Mouse (Mus musculus) heart, postnatal 0 days (tissue): ENCODE data around the gene Zfp87. TPM values are rescaled to one million over a fixed set of nuclear protein-coding genes. Genes with fewer than 3 reads are reported as not detected.

ENCODE experiments used
- ATAC-seq: fragments of 200-750 bp; cut with Nextera tagmentation; 2 replicates; pipeline ENCODE4 v1.8.0; 2017; ENCODE audit warnings: low read depth, moderate number of reproducible peaks, moderate library complexity; ENCODE audit not compliant: insufficient read depth
- DNase-seq: peaks from one replicate; pipeline ENCODE4 v3.0.0-alpha.2; 2016; ENCODE audit warnings: low spot score
- H3K27ac ChIP-seq: fragments of 300-500 bp; sonication (generic); 2 replicates; pipeline ENCODE4 v1.5.1; 2014; ENCODE audit warnings: low read depth, mild to moderate bottlenecking
- H3K27me3 ChIP-seq: fragments of 300-500 bp; sonication (generic); 2 replicates; pipeline ENCODE4 v1.6.1; 2014; ENCODE audit warnings: low read length, mixed read lengths; ENCODE audit not compliant: control insufficient read depth, insufficient read depth
- H3K36me3 ChIP-seq: fragments of 300-500 bp; sonication (generic); replicated peaks from 2 replicates; pipeline ENCODE4 v1.6.1; 2014; ENCODE audit warnings: low read length, mixed read lengths; ENCODE audit not compliant: control insufficient read depth, insufficient read depth
- H3K4me1 ChIP-seq: fragments of 300-500 bp; sonication (generic); 2 replicates; pipeline ENCODE4 v1.6.1; 2014; ENCODE audit warnings: antibody characterized with exemption; ENCODE audit not compliant: control insufficient read depth, insufficient read depth
- H3K4me2 ChIP-seq: fragments of 300-500 bp; sonication (generic); 2 replicates; pipeline ENCODE4 v1.6.1; 2014; ENCODE audit warnings: low read depth, mild to moderate bottlenecking, low read length, moderate library complexity
- H3K4me3 ChIP-seq: fragments of 300-500 bp; sonication (generic); 2 replicates; pipeline ENCODE4 v1.5.1; 2014; ENCODE audit warnings: low read depth, low read length
- H3K9ac ChIP-seq: fragments of 300-500 bp; sonication (generic); replicated peaks from 2 replicates; pipeline ENCODE4 v1.6.1; 2014; ENCODE audit warnings: low read depth, low read length, mixed read lengths
- H3K9me3 ChIP-seq: fragments of 300-500 bp; sonication (generic); replicated peaks from 2 replicates; pipeline ENCODE4 v1.6.1; 2016; ENCODE audit warnings: low read length; ENCODE audit not compliant: control insufficient read depth
- CTCF ChIP-seq: IDR thresholded peaks from 2 replicates; pipeline ENCODE4 v1.5.1; 2016; ENCODE audit warnings: antibody characterized with exemption, control low read depth, low read depth
- EP300 ChIP-seq: IDR thresholded peaks from 2 replicates; pipeline ENCODE4 v1.6.1; 2016; ENCODE audit warnings: antibody characterized with exemption, low read depth
- WGBS: fragments of 180-500 bp; shearing (Covaris S2); extraction: QIAGEN DNeasy Blood & Tissue Kit; methylation state at CpG from one replicate; pipeline ENCODE4 v1.1.7; 2014; 5-methylcytosine and 5-hydroxymethylcytosine counted together
- polyA plus RNA-seq: library from polyadenylated mRNA; unstranded; fragments of >200 nt; fragmentation: Nextera tagmentation; extraction: Ambion mirVana; gene quantifications from 2 replicates; pipeline ENCODE4 v1.2.1, GENCODE M21; 2015
- total RNA-seq: library from RNA; depleted of rRNA; stranded (reverse); fragments of >200 nt; gene quantifications from 2 replicates; pipeline ENCODE4 v1.2.3, GENCODE M21; 2014; ENCODE audit warnings: low replicate concordance; rRNA removed

Zfp87 gene
- total and polyA plus RNA-seq, 2 experiments from 2014 or later = 7.9 to 25.2 TPM

GRCm38 (mm10) chr13:67483625-67484423 lies 42.2 kb downstream of the Zfp87 start, which contains the start of gene Zfp874b:
Gene Zfp874b, minus strand, starts transcription at chr13:67484258.
- TF ChIP-seq CTCF (no peak), EP300 (no peak)
- Histone ChIP-seq H3K27me3 (no peaks in the 10 kb centered on the region), H3K9me3 (no peaks in the 10 kb centered on the region), H3K36me3 (peaks cover 10% of the 10 kb centered on the region), H3K9ac (peak within 1 kb of the TSS; percentile 59), H3K27ac (peak within 1 kb of the TSS; percentile 79), H3K4me1 (peaks cover 5% of the 10 kb centered on the region; the same call in 1 of the 2 replicates), H3K4me3 (peak within 1 kb of the TSS; percentile 79), H3K4me2 (peak within 1 kb of the TSS; percentile 69)
- WGBS = 2% methylated on average over 20 of the region's 20 CpGs
- ATAC-seq (peak; percentile 92), DNase-seq (peak; percentile 88)

- 53% methylated on average over 4 of the region's 4 CpGs for WGBS
- Histone ChIP-seq H3K27ac (no peak overlapping the region), H3K4me1 (peaks cover 5% of the 10 kb centered on the region; the same call in 1 of the 2 replicates), H3K36me3 (peaks cover 14% of the 10 kb centered on the region), H3K9ac (no peak overlapping the region), H3K4me2 (no peak overlapping the region), H3K9me3 (no peaks in the 10 kb centered on the region), H3K4me3 (no peak overlapping the region), H3K27me3 (no peaks in the 10 kb centered on the region)
- ATAC-seq = no peak
- no peak for DNase-seq
- TF ChIP-seq CTCF (no peak), EP300 (no peak)
Measured at GRCm38 (mm10) chr13:67481528-67481927, 44.4 kb downstream of the Zfp87 start.

GRCm38 (mm10) chr13:67469274-67469673 lies 56.7 kb downstream of the Zfp87 start:
- no peak overlapping the region for H3K9ac ChIP-seq
- no peak for DNase-seq
- no peak overlapping the region for H3K27ac ChIP-seq
- peaks cover 31% of the 10 kb centered on the region for H3K36me3 ChIP-seq
- H3K27me3 ChIP-seq = no peaks in the 10 kb centered on the region
- no peak for TF ChIP-seq EP300
- TF ChIP-seq CTCF = no peak
- ATAC-seq = no peak
- no peak overlapping the region for H3K4me2 ChIP-seq
- 0 out of 2 replicates have a peak, but pooled peaks cover 4% of the 10 kb centered on the region for H3K9me3 ChIP-seq
- no peaks in the 10 kb centered on the region for H3K4me1 ChIP-seq
- H3K4me3 ChIP-seq = no peak overlapping the region
- 90% methylated on average over 3 of the region's 3 CpGs for WGBS

Other genes with a start within 250 kb of the Zfp87 start
- gene Zfp458, start 247.7 kb downstream of the Zfp87 start, total RNA-seq = 0.54 and 1.3 TPM in 2 replicates
- 0.48 and 0.82 TPM in 2 replicates for gene Zfp458, start 247.7 kb downstream of the Zfp87 start, polyA plus RNA-seq
- gene Zfp457, start 219.7 kb downstream of the Zfp87 start, total RNA-seq = not detected in 2 replicates
- gene Zfp457, start 219.7 kb downstream of the Zfp87 start, polyA plus RNA-seq = 0.86 and 1.3 TPM in 2 replicates
- 0.54 and 2.7 TPM in 2 replicates for gene Zfp595, start 193.6 kb downstream of the Zfp87 start, total RNA-seq
- 0.61 and 0.91 TPM in 2 replicates for gene Zfp595, start 193.6 kb downstream of the Zfp87 start, polyA plus RNA-seq
- gene Gm28044, start 165.6 kb downstream of the Zfp87 start, total RNA-seq = not detected in 2 replicates
- gene Gm28044, start 165.6 kb downstream of the Zfp87 start, polyA plus RNA-seq = 0.30 TPM in 1 of 2 replicates, not detected in the other
- 0.84 and 2.7 TPM in 2 replicates for gene Zfp953, start 165.6 kb downstream of the Zfp87 start, total RNA-seq
- gene Zfp953, start 165.6 kb downstream of the Zfp87 start, polyA plus RNA-seq = 0.31 and 0.47 TPM in 2 replicates
- gene Gm28041, start 150.4 kb downstream of the Zfp87 start, total RNA-seq = 0.39 TPM in 1 of 2 replicates, not detected in the other
- gene Gm28041, start 150.4 kb downstream of the Zfp87 start, polyA plus RNA-seq = 0.44 and 0.57 TPM in 2 replicates
- 0.70 and 7.8 TPM in 2 replicates for gene Zfp456, start 150.4 kb downstream of the Zfp87 start, total RNA-seq
- 0.53 and 0.58 TPM in 2 replicates for gene Zfp456, start 150.4 kb downstream of the Zfp87 start, polyA plus RNA-seq
- gene Zfp429, start 126.4 kb downstream of the Zfp87 start, total RNA-seq = 0.66 and 14.2 TPM in 2 replicates
- gene Zfp429, start 126.4 kb downstream of the Zfp87 start, polyA plus RNA-seq = 3.0 and 3.4 TPM in 2 replicates
- not detected in 2 replicates for gene Zfp459, start 104.8 kb downstream of the Zfp87 start, total RNA-seq
- 0.10 and 0.18 TPM in 2 replicates for gene Zfp459, start 104.8 kb downstream of the Zfp87 start, polyA plus RNA-seq
- 0.70 and 6.4 TPM in 2 replicates for gene Zfp874a, start 74.6 kb downstream of the Zfp87 start, total RNA-seq
- gene Zfp874a, start 74.6 kb downstream of the Zfp87 start, polyA plus RNA-seq = 3.6 and 4.2 TPM in 2 replicates
- gene Zfp874b, start 41.9 kb downstream of the Zfp87 start, total RNA-seq = 7.4 and 21.7 TPM in 2 replicates
- 1.5 and 4.3 TPM in 2 replicates for gene Zfp874b, start 41.9 kb downstream of the Zfp87 start, polyA plus RNA-seq
- gene Zfp58, start 25.6 kb downstream of the Zfp87 start, total RNA-seq = 0.11 and 1.7 TPM in 2 replicates
- gene Zfp58, start 25.6 kb downstream of the Zfp87 start, polyA plus RNA-seq = 4.1 and 4.6 TPM in 2 replicates
- not detected in 2 replicates for gene Gm26965, start within 50 bp of the Zfp87 start, total RNA-seq
- gene Gm26965, start within 50 bp of the Zfp87 start, polyA plus RNA-seq = 0.11 TPM in 1 of 2 replicates, not detected in the other
- 5.7 and 30.1 TPM in 2 replicates for gene Zfp748, start 27.7 kb upstream of the Zfp87 start, total RNA-seq
- gene Zfp748, start 27.7 kb upstream of the Zfp87 start, polyA plus RNA-seq = 3.1 and 3.4 TPM in 2 replicates
- 3.3 and 6.8 TPM in 2 replicates for gene Zfp729b, start 83.5 kb upstream of the Zfp87 start, total RNA-seq
- gene Zfp729b, start 83.5 kb upstream of the Zfp87 start, polyA plus RNA-seq = 1.7 and 1.9 TPM in 2 replicates
- gene Gm49345, start 111.6 kb upstream of the Zfp87 start, total RNA-seq = 1.6 TPM in 1 of 2 replicates, not detected in the other
- 0.14 TPM in 1 of 2 replicates, not detected in the other for gene Gm49345, start 111.6 kb upstream of the Zfp87 start, polyA plus RNA-seq
- 2.5 and 2.7 TPM in 2 replicates for gene Zfp729a, start 111.6 kb upstream of the Zfp87 start, total RNA-seq
- 1.0 TPM in 2 replicates for gene Zfp729a, start 111.6 kb upstream of the Zfp87 start, polyA plus RNA-seq
- 3.4 and 16.8 TPM in 2 replicates for gene Zfp738, start 160.9 kb upstream of the Zfp87 start, total RNA-seq
- 4.3 and 5.0 TPM in 2 replicates for gene Zfp738, start 160.9 kb upstream of the Zfp87 start, polyA plus RNA-seq
- 1.7 and 9.4 TPM in 2 replicates for gene Zfp65, start 203.0 kb upstream of the Zfp87 start, total RNA-seq
- gene Zfp65, start 203.0 kb upstream of the Zfp87 start, polyA plus RNA-seq = 2.5 and 2.8 TPM in 2 replicates
- gene Zfp85, start 229.1 kb upstream of the Zfp87 start, total RNA-seq = 1.5 and 3.0 TPM in 2 replicates
- gene Zfp85, start 229.1 kb upstream of the Zfp87 start, polyA plus RNA-seq = 2.0 and 2.2 TPM in 2 replicates